ENCODE assay signal across 8 mouse cellular contexts in genomic region chr8:116993095-116993867, GRCm38 (mm10). TPM values are rescaled to one million over a fixed set of nuclear protein-coding genes. Genes with fewer than 3 reads are reported as not detected.
DNase-seq lines count a peak whose midpoint lies in the region; ATAC-seq and TF ChIP-seq lines count a peak whose summit lies in the region.

Gene Gcsh (minus strand): TSS chr8:116993537.

- under 1% methylated on average over 56 of the region's 56 CpGs for WGBS in forebrain, embryonic 10.5 days
- under 1% methylated on average over 56 of the region's 56 CpGs for whole genome bisulfite sequencing in heart, embryonic 15.5 days
- under 1% methylated on average over 56 of the region's 56 CpGs for WGBS in liver, embryonic 14.5 days (ENCODE audit: insufficient replicate concordance)
- under 1% methylated on average over 54 of the region's 56 CpGs for WGBS in neural tube, embryonic 11.5 days
- under 1% methylated on average over 56 of the region's 56 CpGs for WGBS in stomach, postnatal 0 days

- peak within 1 kb of the TSS; percentile 71 for H3K9ac ChIP-seq in heart, embryonic 15.5 days
- H3K9ac ChIP-seq in liver, embryonic 14.5 days (replicated peaks) = peak within 1 kb of the TSS; percentile 38
- H3K9ac ChIP-seq in neural tube, embryonic 11.5 days (ENCODE audit: low read length) = peak within 1 kb of the TSS; percentile 67
- H3K9ac ChIP-seq in stomach, postnatal 0 days (ENCODE audit: low read length) = peak within 1 kb of the TSS; percentile 54

- peak within 1 kb of the TSS; percentile 65 for H3K4me3 ChIP-seq in forebrain, embryonic 10.5 days
- H3K4me3 ChIP-seq in heart, embryonic 15.5 days = peak within 1 kb of the TSS; percentile 64
- H3K4me3 ChIP-seq in liver, embryonic 14.5 days (ENCODE audit: insufficient read depth in 1 of 2, low read depth in 2 of 2, low read length in 2 of 2) = peak within 1 kb of the TSS; percentile 58 to 77
- H3K4me3 ChIP-seq in neural tube, embryonic 11.5 days (ENCODE audit: low read depth, low read length) = peak within 1 kb of the TSS; percentile 68
- peak within 1 kb of the TSS; percentile 65 for H3K4me3 ChIP-seq in stomach, postnatal 0 days (ENCODE audit: low read depth, low read length)

- no peak for TF ChIP-seq CTCF in liver, embryonic 14.5 days (IDR thresholded peaks at IDR 0.05; ENCODE audit: low read depth)
- TF ChIP-seq CTCF in stomach, postnatal 0 days (IDR thresholded peaks at IDR 0.05; ENCODE audit: low read depth) = peak; percentile 4; the same call in 1 of the 2 replicates

- H3K27ac ChIP-seq in forebrain, embryonic 10.5 days = peak within 1 kb of the TSS; percentile 89
- H3K27ac ChIP-seq in heart, embryonic 15.5 days = peak within 1 kb of the TSS; percentile 79
- no peak within 1 kb of the TSS for H3K27ac ChIP-seq in liver, embryonic 14.5 days
- H3K27ac ChIP-seq in neural tube, embryonic 11.5 days (ENCODE audit: low read depth, low read length) = no peak within 1 kb of the TSS
- peak within 1 kb of the TSS; percentile 56 for H3K27ac ChIP-seq in stomach, postnatal 0 days (replicated peaks)

- DNase-seq in CD8-positive naive resting alpha-beta T cell, adult 2 months (ENCODE audit: low read depth in 2 of 2, low spot score in 2 of 2) = peak; percentile 93 to 96
- peak; percentile 95 for DNase-seq in c-Kit-positive CD71-negative TER-119-negative erythroid progenitor cells, embryonic 14.5 days (ENCODE audit: low read depth)
- DNase-seq in forebrain, embryonic 10.5 days (ENCODE audit: extremely low spot score, low spot score) = peak; percentile 99
- DNase-seq in kidney, postnatal 25 days = peak; percentile 100
- DNase-seq in liver, embryonic 14.5 days (ENCODE audit: low read depth in 3 of 3, low spot score in 3 of 3) = peak; percentile 93 to 95 (median 94)
- DNase-seq in neural tube, embryonic 11.5 days (ENCODE audit: low spot score) = peak; percentile 100
- DNase-seq in stomach, postnatal 0 days (ENCODE audit: low spot score) = peak; percentile 100

- H3K4me2 ChIP-seq in heart, embryonic 15.5 days = peak within 1 kb of the TSS; percentile 96
- H3K4me2 ChIP-seq in liver, embryonic 14.5 days (ENCODE audit: low read depth) = peak within 1 kb of the TSS; percentile 79
- peak within 1 kb of the TSS; percentile 93 for H3K4me2 ChIP-seq in neural tube, embryonic 11.5 days (ENCODE audit: low read depth)
- H3K4me2 ChIP-seq in stomach, postnatal 0 days (replicated peaks; ENCODE audit: low read depth) = peak within 1 kb of the TSS; percentile 66

- peak; percentile 100 for ATAC-seq in heart, embryonic 15.5 days (replicated peaks; ENCODE audit: insufficient number of reproducible peaks, insufficient read depth, low FRiP score, low read depth)
- peak; percentile 100 for ATAC-seq in liver, embryonic 14.5 days (ENCODE audit: insufficient read depth)
- peak; percentile 100 for ATAC-seq in neural tube, embryonic 11.5 days (ENCODE audit: insufficient read depth, low FRiP score, low TSS enrichment)
- ATAC-seq in stomach, postnatal 0 days (ENCODE audit: low FRiP score, low TSS enrichment) = peak; percentile 100

- H3K27me3 ChIP-seq in forebrain, embryonic 10.5 days (ENCODE audit: poor library complexity, severe bottlenecking) = no peaks in the 10 kb centered on the region
- H3K27me3 ChIP-seq in heart, embryonic 15.5 days = no peaks in the 10 kb centered on the region
- H3K27me3 ChIP-seq in liver, embryonic 14.5 days (ENCODE audit: control insufficient read depth, insufficient read depth, low read length) = no peaks in the 10 kb centered on the region
- H3K27me3 ChIP-seq in neural tube, embryonic 11.5 days (ENCODE audit: control insufficient read depth, insufficient read depth, low read length) = no peaks in the 10 kb centered on the region
- H3K27me3 ChIP-seq in stomach, postnatal 0 days (ENCODE audit: control insufficient read depth, insufficient read depth, low read length) = no peaks in the 10 kb centered on the region

- H3K36me3 ChIP-seq in forebrain, embryonic 10.5 days (replicated peaks) = peaks cover 25% of the 10 kb centered on the region
- no peaks in the 10 kb centered on the region for H3K36me3 ChIP-seq in heart, embryonic 15.5 days
- H3K36me3 ChIP-seq in liver, embryonic 14.5 days (replicated peaks; ENCODE audit: control insufficient read depth, insufficient read depth, low read depth) = no peaks in the 10 kb centered on the region
- no peaks in the 10 kb centered on the region for H3K36me3 ChIP-seq in neural tube, embryonic 11.5 days (ENCODE audit: control insufficient read depth, insufficient read depth, low read length)
- peaks cover 2% of the 10 kb centered on the region; the same call in 1 of the 2 replicates for H3K36me3 ChIP-seq in stomach, postnatal 0 days (ENCODE audit: control insufficient read depth, insufficient read depth, low read length)

- TF ChIP-seq EP300 in liver, embryonic 14.5 days (IDR thresholded peaks at IDR 0.05; ENCODE audit: low read depth) = no peak
- no peak for TF ChIP-seq EP300 in stomach, postnatal 0 days (optimal IDR thresholded peaks at IDR 0.05)

- H3K4me1 ChIP-seq in forebrain, embryonic 10.5 days = peaks cover 28% of the 10 kb centered on the region
- peaks cover 16% of the 10 kb centered on the region for H3K4me1 ChIP-seq in heart, embryonic 15.5 days (replicated peaks)
- H3K4me1 ChIP-seq in liver, embryonic 14.5 days (replicated peaks; ENCODE audit: control insufficient read depth in 2 of 2, insufficient read depth in 2 of 2, low read length in 1 of 2) = peaks cover 3 to 9% of the 10 kb centered on the region in 2 experiments; a peak in 2 of 4 replicates
- peaks cover 5% of the 10 kb centered on the region; the same call in 1 of the 2 replicates for H3K4me1 ChIP-seq in neural tube, embryonic 11.5 days (ENCODE audit: control insufficient read depth, insufficient read depth, low read length)
- H3K4me1 ChIP-seq in stomach, postnatal 0 days (replicated peaks; ENCODE audit: control insufficient read depth, insufficient read depth) = no peaks in the 10 kb centered on the region

- H3K9me3 ChIP-seq in forebrain, embryonic 10.5 days = no peaks in the 10 kb centered on the region
- H3K9me3 ChIP-seq in heart, embryonic 15.5 days (replicated peaks) = no peaks in the 10 kb centered on the region
- H3K9me3 ChIP-seq in liver, embryonic 14.5 days (ENCODE audit: control insufficient read depth, low read length) = no peaks in the 10 kb centered on the region
- no peaks in the 10 kb centered on the region for H3K9me3 ChIP-seq in neural tube, embryonic 11.5 days (ENCODE audit: control insufficient read depth, low read length)
- no peaks in the 10 kb centered on the region for H3K9me3 ChIP-seq in stomach, postnatal 0 days (ENCODE audit: control insufficient read depth, low read length)

RNA-seq across cellular contexts. Expression of gene Gcsh, which starts in this region (rescaled TPM):
- polyA plus RNA-seq in forebrain, embryonic 10.5 days (2016; fragmentation: Nextera tagmentation; extraction: Ambion mirVana) = 204 and 205 TPM in 2 replicates
- polyA plus RNA-seq in heart, embryonic 15.5 days (2015; fragmentation: Nextera tagmentation; extraction: Ambion mirVana) = 66.1 and 78.2 TPM in 2 replicates
- polyA plus RNA-seq in liver, embryonic 14.5 days (2012; rRNA removed) = 24.8 and 38.8 TPM in 2 replicates
- 81.3 and 84.0 TPM in 2 replicates for polyA plus RNA-seq in liver, embryonic 14.5 days (2014; fragmentation: Nextera tagmentation; extraction: Ambion mirVana)
- 154 and 158 TPM in 2 replicates for polyA plus RNA-seq in neural tube, embryonic 11.5 days (2014; fragmentation: Nextera tagmentation; extraction: Ambion mirVana)
- polyA plus RNA-seq in stomach, postnatal 0 days (2015; fragmentation: Nextera tagmentation; extraction: Ambion mirVana) = 87.5 and 89.3 TPM in 2 replicates

Comparison
In these comparisons a context has a peak if more than half of its experiments do, and no peak if none do; other contexts are left out.
1. H3K27ac ChIP-seq: peak in forebrain, embryonic 10.5 days (single experiment), heart, embryonic 15.5 days (single experiment) and stomach, postnatal 0 days (single experiment); none in liver, embryonic 14.5 days (single experiment) and neural tube, embryonic 11.5 days (single experiment).
2. Peak in every context shown above with its lines, with median percentiles within 50 percentile points of each other: DNase-seq, H3K4me3 ChIP-seq, ATAC-seq, H3K4me2 ChIP-seq and H3K9ac ChIP-seq.